Mouse (Mus musculus): ENCODE measurements at regions not wholly inside any gene's neighbourhood (a gene's known extent, or its start where the extent isn't known, plus 50 kb on each side); places are given as distances from the start of the nearest gene placed in this dataset.

- H3K27ac ChIP-seq: no peak overlapping the region
- ATAC-seq (ENCODE audit: insufficient read depth): no peak
- H3K4me3 ChIP-seq (ENCODE audit: insufficient read depth in 1 of 2, low read depth in 2 of 2, low read length in 2 of 2): no peak overlapping the region
- WGBS (ENCODE audit: insufficient replicate concordance): 7% methylated on average over 9 of the region's 9 CpGs
- no peak overlapping the region for H3K4me2 ChIP-seq (ENCODE audit: low read depth)
- no peaks in the 10 kb centered on the region for H3K9me3 ChIP-seq (ENCODE audit: control insufficient read depth, low read length)
- H3K27me3 ChIP-seq (ENCODE audit: control insufficient read depth, insufficient read depth, low read length): no peaks in the 10 kb centered on the region
- H3K9ac ChIP-seq (replicated peaks): no peak overlapping the region
- no peaks in the 10 kb centered on the region for H3K4me1 ChIP-seq (replicated peaks; ENCODE audit: control insufficient read depth in 2 of 2, insufficient read depth in 2 of 2, low read length in 1 of 2)
- TF ChIP-seq CTCF (IDR thresholded peaks at IDR 0.05; ENCODE audit: low read depth) (peak; percentile 56), EP300 (IDR thresholded peaks at IDR 0.05; ENCODE audit: low read depth) (no peak)
- DNase-seq (ENCODE audit: low read depth in 3 of 3, low spot score in 3 of 3): peak; percentile 3 to 12 (median 6)
- no peaks in the 10 kb centered on the region for H3K36me3 ChIP-seq (replicated peaks; ENCODE audit: control insufficient read depth, insufficient read depth, low read depth)
These were observed 464.0 kb upstream of the Cntn6 start for GRCm38 (mm10) chr6:104028439-104029091.

- no peaks in the 10 kb centered on the region for H3K9me3 ChIP-seq (ENCODE audit: control insufficient read depth, low read length)
- DNase-seq (ENCODE audit: low read depth in 3 of 3, low spot score in 3 of 3) (no peak), ATAC-seq (ENCODE audit: insufficient read depth) (no peak)
- no peak overlapping the region for H3K4me3 ChIP-seq (ENCODE audit: insufficient read depth in 1 of 2, low read depth in 2 of 2, low read length in 2 of 2)
- H3K27ac ChIP-seq: no peak overlapping the region
- no peak overlapping the region for H3K4me2 ChIP-seq (ENCODE audit: low read depth)
- H3K27me3 ChIP-seq (ENCODE audit: control insufficient read depth, insufficient read depth, low read length): no peaks in the 10 kb centered on the region
- TF ChIP-seq EP300 (IDR thresholded peaks at IDR 0.05; ENCODE audit: low read depth) (no peak), CTCF (IDR thresholded peaks at IDR 0.05; ENCODE audit: low read depth) (no peak)
- no peaks in the 10 kb centered on the region for H3K36me3 ChIP-seq (replicated peaks; ENCODE audit: control insufficient read depth, insufficient read depth, low read depth)
- H3K4me1 ChIP-seq (replicated peaks; ENCODE audit: control insufficient read depth in 2 of 2, insufficient read depth in 2 of 2, low read length in 1 of 2): no peaks in the 10 kb centered on the region
- H3K9ac ChIP-seq (replicated peaks): no peak overlapping the region
These were observed 453.7 kb upstream of the Cntn6 start for GRCm38 (mm10) chr6:104038853-104039252.

GRCm38 (mm10) chr6:104040450-104040849 lies 452.1 kb upstream of the Cntn6 start:
- no peak overlapping the region for H3K27ac ChIP-seq
- no peaks in the 10 kb centered on the region for H3K9me3 ChIP-seq (ENCODE audit: control insufficient read depth, low read length)
- DNase-seq (ENCODE audit: low read depth in 3 of 3, low spot score in 3 of 3) (no peak), ATAC-seq (ENCODE audit: insufficient read depth) (no peak)
- H3K4me2 ChIP-seq (ENCODE audit: low read depth): no peak overlapping the region
- no peak overlapping the region for H3K4me3 ChIP-seq (ENCODE audit: insufficient read depth in 1 of 2, low read depth in 2 of 2, low read length in 2 of 2)
- no peaks in the 10 kb centered on the region for H3K27me3 ChIP-seq (ENCODE audit: control insufficient read depth, insufficient read depth, low read length)
- H3K4me1 ChIP-seq (replicated peaks; ENCODE audit: control insufficient read depth in 2 of 2, insufficient read depth in 2 of 2, low read length in 1 of 2): no peaks in the 10 kb centered on the region
- H3K36me3 ChIP-seq (replicated peaks; ENCODE audit: control insufficient read depth, insufficient read depth, low read depth): no peaks in the 10 kb centered on the region
- H3K9ac ChIP-seq (replicated peaks): no peak overlapping the region
- no peak for TF ChIP-seq EP300 (IDR thresholded peaks at IDR 0.05; ENCODE audit: low read depth)
- 58% methylated on average over 2 of the region's 2 CpGs for WGBS (ENCODE audit: insufficient replicate concordance)

- TF ChIP-seq CTCF (IDR thresholded peaks at IDR 0.05; ENCODE audit: low read depth) (no peak), EP300 (IDR thresholded peaks at IDR 0.05; ENCODE audit: low read depth) (no peak)
- Histone ChIP-seq H3K27me3 (ENCODE audit: control insufficient read depth, insufficient read depth, low read length) (no peaks in the 10 kb centered on the region), H3K9ac (replicated peaks) (no peak overlapping the region), H3K4me3 (ENCODE audit: insufficient read depth in 1 of 2, low read depth in 2 of 2, low read length in 2 of 2) (no peak overlapping the region), H3K4me1 (replicated peaks; ENCODE audit: control insufficient read depth in 2 of 2, insufficient read depth in 2 of 2, low read length in 1 of 2) (no peaks in the 10 kb centered on the region), H3K4me2 (ENCODE audit: low read depth) (no peak overlapping the region), H3K9me3 (ENCODE audit: control insufficient read depth, low read length) (no peaks in the 10 kb centered on the region), H3K27ac (no peak overlapping the region), H3K36me3 (replicated peaks; ENCODE audit: control insufficient read depth, insufficient read depth, low read depth) (no peaks in the 10 kb centered on the region)
- DNase-seq (ENCODE audit: low read depth in 3 of 3, low spot score in 3 of 3): no peak
- no peak for ATAC-seq (ENCODE audit: insufficient read depth)
- 59% methylated on average over 1 of the region's 1 CpGs for WGBS (ENCODE audit: insufficient replicate concordance)
These were observed 436.6 kb upstream of the Cntn6 start for GRCm38 (mm10) chr6:104055996-104056395.

GRCm38 (mm10) chr6:104061692-104062263 lies 430.8 kb upstream of the Cntn6 start:
- Histone ChIP-seq H3K9ac (replicated peaks) (no peak overlapping the region), H3K27me3 (ENCODE audit: control insufficient read depth, insufficient read depth, low read length) (no peaks in the 10 kb centered on the region), H3K4me3 (ENCODE audit: insufficient read depth in 1 of 2, low read depth in 2 of 2, low read length in 2 of 2) (no peak overlapping the region), H3K36me3 (replicated peaks; ENCODE audit: control insufficient read depth, insufficient read depth, low read depth) (no peaks in the 10 kb centered on the region), H3K4me1 (replicated peaks; ENCODE audit: control insufficient read depth in 2 of 2, insufficient read depth in 2 of 2, low read length in 1 of 2) (no peaks in the 10 kb centered on the region), H3K4me2 (ENCODE audit: low read depth) (no peak overlapping the region), H3K9me3 (ENCODE audit: control insufficient read depth, low read length) (no peaks in the 10 kb centered on the region), H3K27ac (no peak overlapping the region)
- ATAC-seq (ENCODE audit: insufficient read depth) (no peak), DNase-seq (ENCODE audit: low read depth in 3 of 3, low spot score in 3 of 3) (no peak)
- TF ChIP-seq EP300 (IDR thresholded peaks at IDR 0.05; ENCODE audit: low read depth): no peak
- TF ChIP-seq CTCF (IDR thresholded peaks at IDR 0.05; ENCODE audit: low read depth): no peak

All from liver, embryonic 14.5 days (tissue).